In genomic region chr4:42153136-42153535, GRCm38 (mm10) we compare ENCODE assay signal across 15 mouse cellular contexts. TPM values are rescaled to one million over a fixed set of nuclear protein-coding genes. Genes with fewer than 3 reads are reported as not detected.
DNase-seq lines count a peak whose midpoint lies in the region; TF ChIP-seq lines count a peak whose summit lies in the region.
"Not testable (repeated sequence)": the region's sequence is repeated elsewhere in the genome, so short reads cannot be mapped to it uniquely, and the experiment has no call there.
"Had no signal": no experiment of that assay in that cellular context is flagged by ENCODE, and none has a peak within 500 bp of the region (broad histone marks: within the 10 kb centered on the region; RNA-seq: fewer than 3 reads in every experiment).

Gene Gm13306, plus strand, starts transcription at chr4:42153436.

- TF ChIP-seq CTCF in layer of hippocampus, adult 2 months (conservative IDR thresholded peaks at IDR 0.05); left cerebral cortex, adult 2 months (IDR thresholded peaks at IDR 0.05); thymus, adult 2 months (IDR thresholded peaks at IDR 0.05; ENCODE audit: borderline replicate concordance, control insufficient read depth, extremely low read depth, insufficient read depth, low read length, poor library complexity): not testable (repeated sequence)

- not testable (repeated sequence) for TF ChIP-seq POLR2A in thymus, adult 2 months (IDR thresholded peaks at IDR 0.05; ENCODE audit: control insufficient read depth, extremely low read depth, insufficient read depth, low read length, poor library complexity)

- H3K36me3 ChIP-seq in thymus, adult 2 months (ENCODE audit: control insufficient read depth, insufficient read depth, low read length): not testable (repeated sequence)

- H3K4me1 ChIP-seq in thymus, adult 2 months (replicated peaks; ENCODE audit: control insufficient read depth, insufficient read depth, low read length): not testable (repeated sequence)

- H3K4me3 ChIP-seq in layer of hippocampus, adult 2 months; left cerebral cortex, adult 2 months; thymus, adult 2 months (ENCODE audit: control insufficient read depth, insufficient read depth, low read length): not testable (repeated sequence)

- WGBS in thymus, adult 2 months: no CpG with 5 or more reads among the region's 9 CpGs

- not testable (repeated sequence) for H3K27ac ChIP-seq in layer of hippocampus, adult 2 months; left cerebral cortex, adult 2 months; thymus, adult 2 months (ENCODE audit: control insufficient read depth, insufficient read depth, low read length)

- H3K27me3 ChIP-seq in thymus, adult 2 months (ENCODE audit: control insufficient read depth, insufficient read depth, low read length): not testable (repeated sequence)

- intact Hi-C loops in left cerebral cortex, adult 2 months (cut with DNase I); left cerebral cortex, postnatal 10 days (cut with DNase I); left cerebral cortex, postnatal 25 days (cut with DNase I); left cerebral cortex, postnatal 4 days (cut with DNase I): not testable (repeated sequence)

- not testable (repeated sequence) for DNase-seq in layer of hippocampus, adult 2 months (ENCODE audit: low spot score in 2 of 2); left cerebral cortex, adult 2 months (ENCODE audit: extremely low spot score in 1 of 2, low spot score in 2 of 2); left cerebral cortex, postnatal 10 days (ENCODE audit: extremely low spot score in 1 of 2, low spot score in 2 of 2); left cerebral cortex, postnatal 25 days (ENCODE audit: low spot score in 2 of 2); left cerebral cortex, postnatal 4 days; thymus, adult 2 months

RNA-seq across cellular contexts. Expression of gene Gm13306, which starts in this region (rescaled TPM):
- 10 to 100 TPM; 10.1 to 13.1 TPM for total RNA-seq in layer of hippocampus, adult 2 months (2021)
- total RNA-seq in left cerebral cortex, adult 2 months (2021): 10 to 100 TPM; 45.6 to 58.0 TPM
- total RNA-seq in left cerebral cortex, postnatal 10 days (2021): 10 to 100 TPM; 26.7 to 40.5 TPM
- 10 to 100 TPM; 34.1 to 60.6 TPM for total RNA-seq in left cerebral cortex, postnatal 25 days (2021)
- 10 to 100 TPM; 19.8 to 24.4 TPM for total RNA-seq in left cerebral cortex, postnatal 4 days (2021)
- 20.2 and 24.2 TPM in 2 replicates for polyA plus RNA-seq in thymus, adult 2 months (2012; rRNA removed)
- total RNA-seq: adrenal gland, postnatal 25 days; common myeloid progenitor, adult 5-6 weeks; ES-E14; MEL had no signal
- polyA plus RNA-seq: C2C12; embryonic facial prominence, embryonic 10.5 days; embryonic facial prominence, embryonic 12.5 days; forebrain, embryonic 11.5 days; forebrain, embryonic 13.5 days had no signal
